ENCODE assay signal across 8 mouse cellular contexts in genomic region chr11:95915006-95915710, GRCm38 (mm10). TPM values are rescaled to one million over a fixed set of nuclear protein-coding genes. Genes with fewer than 3 reads are reported as not detected.
A peak's percentile ranks its signal among the peaks of the same experiment; 100 is the strongest.
DNase-seq lines count a peak whose midpoint lies in the region; ATAC-seq and TF ChIP-seq lines count a peak whose summit lies in the region.

No protein-coding gene starts in this region.

- no peak overlapping the region for H3K9ac ChIP-seq in liver, embryonic 11.5 days (ENCODE audit: low read depth, low read length)
- no peak overlapping the region for H3K9ac ChIP-seq in midbrain, postnatal 0 days (replicated peaks; ENCODE audit: low read length, poor library complexity, severe bottlenecking)

- peak overlapping the region; percentile 49 for H3K4me2 ChIP-seq in liver, embryonic 11.5 days
- peak overlapping the region; percentile 37 for H3K4me2 ChIP-seq in midbrain, postnatal 0 days (ENCODE audit: low read depth, low read length, poor library complexity, severe bottlenecking)

- TF ChIP-seq CTCF in embryonic fibroblast, embryonic 13.5 days (IDR thresholded peaks at IDR 0.05; ENCODE audit: borderline replicate concordance, insufficient read depth, low read length), result no peak
- no peak for TF ChIP-seq CTCF in midbrain, postnatal 0 days (IDR thresholded peaks at IDR 0.05)

- H3K36me3 ChIP-seq in liver, embryonic 11.5 days (ENCODE audit: control insufficient read depth, insufficient read depth, low read length), result no peaks in the 10 kb centered on the region
- H3K36me3 ChIP-seq in midbrain, postnatal 0 days (ENCODE audit: insufficient read depth, low read length), result no peaks in the 10 kb centered on the region

- WGBS in liver, embryonic 11.5 days, result 2% methylated on average over 28 of the region's 28 CpGs
- 2% methylated on average over 28 of the region's 28 CpGs for WGBS in midbrain, postnatal 0 days

- no peaks in the 10 kb centered on the region for H3K9me3 ChIP-seq in liver, embryonic 11.5 days (ENCODE audit: control insufficient read depth, low read length)
- no peaks in the 10 kb centered on the region for H3K9me3 ChIP-seq in midbrain, postnatal 0 days (ENCODE audit: low read length)

- ATAC-seq in liver, embryonic 11.5 days (replicated peaks; ENCODE audit: low FRiP score), result no peak
- ATAC-seq in midbrain, postnatal 0 days (ENCODE audit: low FRiP score), result no peak
- no peak for ATAC-seq in megakaryocyte-erythroid progenitor cell, adult 5-6 weeks (replicated peaks; ENCODE audit: low FRiP score, low TSS enrichment, poor library complexity, severe bottlenecking)

- peaks cover 59% of the 10 kb centered on the region for H3K27me3 ChIP-seq in liver, embryonic 11.5 days (replicated peaks; ENCODE audit: control insufficient read depth, insufficient read depth, low read length)
- peaks cover 59% of the 10 kb centered on the region for H3K27me3 ChIP-seq in midbrain, postnatal 0 days (ENCODE audit: insufficient read depth, low read length)

- TF ChIP-seq POLR2A in embryonic fibroblast, embryonic 13.5 days (IDR thresholded peaks at IDR 0.05; ENCODE audit: low read depth, low read length), result no peak

- peak overlapping the region; percentile 35 for H3K4me3 ChIP-seq in liver, embryonic 11.5 days (ENCODE audit: low read depth, low read length)
- H3K4me3 ChIP-seq in embryonic fibroblast, embryonic 13.5 days (ENCODE audit: insufficient read depth, low read length), result 0 out of 2 replicates have a peak overlapping the region, but pooled peaks have one; percentile 12
- H3K4me3 ChIP-seq in midbrain, postnatal 0 days (ENCODE audit: low read depth, low read length), result peak overlapping the region; percentile 14; the same call in 1 of the 2 replicates

- peak; percentile 46 for DNase-seq in liver, embryonic 11.5 days (ENCODE audit: low spot score)
- DNase-seq in liver, result no peak
- DNase-seq in kidney, adult 9 months, result peak; percentile 13
- no peak for DNase-seq in midbrain, postnatal 0 days (ENCODE audit: low spot score)
- no peak for DNase-seq in urinary bladder, adult 2 months (ENCODE audit: low spot score)
- no peak for DNase-seq in ovary, postnatal 10 days (ENCODE audit: low spot score)

- peaks cover 6% of the 10 kb centered on the region for H3K4me1 ChIP-seq in liver, embryonic 11.5 days (replicated peaks; ENCODE audit: control insufficient read depth, insufficient read depth, low read length)
- no peaks in the 10 kb centered on the region; the same call in 1 of the 2 replicates for H3K4me1 ChIP-seq in embryonic fibroblast, embryonic 13.5 days (ENCODE audit: control insufficient read depth, insufficient read depth, low read length)
- H3K4me1 ChIP-seq in midbrain, postnatal 0 days (ENCODE audit: insufficient read depth, low read length), result 0 out of 2 replicates have a peak, but pooled peaks cover 7% of the 10 kb centered on the region

- no peak overlapping the region for H3K27ac ChIP-seq in liver, embryonic 11.5 days (ENCODE audit: low read depth, low read length)
- no peak overlapping the region for H3K27ac ChIP-seq in embryonic fibroblast, embryonic 13.5 days (ENCODE audit: insufficient read depth, low read length)
- H3K27ac ChIP-seq in midbrain, postnatal 0 days (ENCODE audit: low read depth, low read length), result no peak overlapping the region

RNA-seq across cellular contexts. Expression of gene B4galnt2, which starts 0.5 kb away (rescaled TPM):
- 0.34 and 0.51 TPM in 2 replicates for polyA plus RNA-seq in liver, embryonic 11.5 days (2014; fragmentation: Nextera tagmentation; extraction: Ambion mirVana)
- polyA plus RNA-seq in embryonic fibroblast, embryonic 13.5 days (2011; ENCODE audit: insufficient read length, low read depth, missing spikeins), result 0.47 and 0.51 TPM in 2 replicates
- not detected in 2 replicates for total RNA-seq in midbrain, postnatal 0 days (2014; rRNA removed)
- polyA plus RNA-seq in midbrain, postnatal 0 days (2015; fragmentation: Nextera tagmentation; extraction: Ambion mirVana), result not detected in 2 replicates
- polyA plus RNA-seq in urinary bladder, adult 2 months (2012; rRNA removed), result not detected in 2 replicates
- total RNA-seq in megakaryocyte-erythroid progenitor cell, adult 5-6 weeks (2014; fragmentation: Nextera tagmentation), result not detected in 2 replicates
- total RNA-seq in megakaryocyte-erythroid progenitor cell, adult 5-6 weeks (2017), result not detected in 2 replicates

Comparison
In these comparisons a context has a peak if more than half of its experiments do, and no peak if none do; other contexts are left out.
1. DNase-seq: peak in liver, embryonic 11.5 days (single experiment) and kidney, adult 9 months (single experiment); none in liver (single experiment), midbrain, postnatal 0 days (single experiment), urinary bladder, adult 2 months (single experiment) and ovary, postnatal 10 days (single experiment).
2. Peak in every context shown above with its lines, with median percentiles within 50 percentile points of each other: H3K4me3 ChIP-seq.